Mouse (Mus musculus) liver, embryonic 13.5 days (tissue): ENCODE data around the gene Gimap5. TPM values are rescaled to one million over a fixed set of nuclear protein-coding genes. Genes with fewer than 3 reads are reported as not detected.
A peak's percentile ranks its signal among the peaks of the same experiment; 100 is the strongest.

Experiments used
- ATAC-seq: fragments of 200-750 bp; cut with Nextera tagmentation; 2 replicates; pipeline ENCODE4 v1.8.0; 2017; ENCODE audit warnings: low read depth, mild to moderate bottlenecking, moderate number of reproducible peaks, moderate library complexity
- DNase-seq: peaks from one replicate; pipeline ENCODE4 v3.0.0; 2022
- H3K27ac ChIP-seq: fragments of 300-500 bp; sonication (generic); 2 replicates; pipeline ENCODE4 v1.5.1; 2015; ENCODE audit warnings: moderate library complexity, mild to moderate bottlenecking, inconsistent platforms
- H3K27me3 ChIP-seq: fragments of 300-500 bp; sonication (generic); 2 replicates; pipeline ENCODE4 v1.6.1; 2015; ENCODE audit warnings: mild to moderate bottlenecking, inconsistent platforms
- H3K36me3 ChIP-seq: fragments of 300-500 bp; sonication (generic); 2 replicates; pipeline ENCODE4 v1.6.1; 2015; ENCODE audit warnings: mild to moderate bottlenecking, inconsistent platforms
- H3K4me1 ChIP-seq: fragments of 300-500 bp; sonication (generic); replicated peaks from 2 replicates; pipeline ENCODE4 v1.6.1; 2015; ENCODE audit warnings: inconsistent platforms
- H3K4me2 ChIP-seq: fragments of 300-500 bp; sonication (generic); 2 replicates; pipeline ENCODE4 v1.6.1; 2015; ENCODE audit warnings: inconsistent platforms, mild to moderate bottlenecking, moderate library complexity
- H3K4me3 ChIP-seq: fragments of 300-500 bp; sonication (generic); replicated peaks from 2 replicates; pipeline ENCODE4 v1.5.1; 2015; ENCODE audit warnings: mild to moderate bottlenecking, inconsistent platforms
- H3K9ac ChIP-seq: fragments of 300-500 bp; sonication (generic); 2 replicates; pipeline ENCODE4 v1.6.1; 2015; ENCODE audit warnings: mild to moderate bottlenecking, inconsistent platforms
- H3K9me3 ChIP-seq: fragments of 300-500 bp; sonication (generic); replicated peaks from 2 replicates; pipeline ENCODE4 v1.6.1; 2016; ENCODE audit warnings: inconsistent platforms
- WGBS: fragments of 180-500 bp; shearing (Covaris S2); methylation state at CpG from one replicate; pipeline ENCODE4 v1.1.7; 2015; ENCODE audit not compliant: insufficient replicate concordance; 5-methylcytosine and 5-hydroxymethylcytosine counted together
- polyA plus RNA-seq: library from polyadenylated mRNA; unstranded; fragments of >200 nt; fragmentation: Nextera tagmentation; extraction: Ambion mirVana; gene quantifications from 2 replicates; pipeline ENCODE4 v1.2.1, GENCODE M21; 2015

Gene Gimap5
- 2.8 and 3.3 TPM in 2 replicates for polyA plus RNA-seq

DNA sequence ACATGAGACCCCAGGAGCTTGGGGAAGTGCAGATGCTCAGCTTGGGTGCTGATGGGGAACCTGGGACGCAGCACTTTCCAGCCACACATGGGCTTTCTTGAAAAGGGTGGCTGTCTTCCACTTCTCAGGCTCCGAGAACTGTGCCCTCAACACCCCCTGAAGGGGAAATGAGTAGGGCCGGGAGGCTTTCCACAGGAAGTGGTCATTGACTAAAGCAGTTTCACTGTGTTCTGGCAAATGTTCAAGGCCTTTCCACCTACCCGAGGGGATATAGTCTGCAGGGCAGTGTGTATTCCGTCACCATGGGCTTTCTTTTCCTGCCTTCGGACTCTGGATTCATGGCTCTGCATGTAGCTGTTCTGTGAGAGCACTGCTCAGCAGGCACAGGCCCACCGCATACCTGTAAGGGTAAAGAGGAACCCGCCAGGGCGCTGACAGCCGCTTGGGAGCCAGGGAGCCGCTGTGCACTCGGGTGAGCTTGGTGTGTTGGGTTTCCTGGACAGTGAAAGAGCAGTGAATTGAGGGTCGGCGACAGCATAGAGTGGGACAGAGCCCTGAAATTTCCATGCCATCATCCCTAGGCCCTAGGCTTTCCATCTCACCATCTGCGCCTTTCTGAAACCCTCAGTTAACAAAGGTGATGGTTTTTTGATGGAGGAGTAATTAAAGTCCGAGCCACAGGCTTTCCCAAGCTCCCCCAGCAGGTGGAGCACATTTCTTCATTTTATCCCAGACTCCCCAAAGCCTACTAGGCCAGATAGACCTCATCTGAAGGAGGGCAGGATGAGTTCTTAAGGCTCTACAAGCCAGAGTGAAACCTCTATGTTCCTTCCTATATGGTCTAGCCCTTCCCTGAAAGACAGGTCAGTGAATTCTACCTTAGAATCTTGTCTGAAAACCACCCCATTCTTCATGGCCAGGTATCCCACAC is at the start of gene Gimap5:
TSS of gene Gimap5 (plus strand) at position 239 of the 931 bp plus-strand sequence.
- 12% methylated on average over 16 of the region's 16 CpGs for WGBS
- Histone ChIP-seq H3K4me1 (peaks cover 29% of the 10 kb centered on the region), H3K4me2 (peak within 1 kb of the TSS; percentile 24; the same call in 1 of the 2 replicates), H3K9me3 (no peaks in the 10 kb centered on the region), H3K4me3 (peak within 1 kb of the TSS; percentile 19; the same call in 1 of the 2 replicates), H3K27ac (peak within 1 kb of the TSS; percentile 61), H3K27me3 (no peaks in the 10 kb centered on the region), H3K9ac (0 out of 2 replicates have a peak within 1 kb of the TSS, but pooled peaks have one; percentile 13), H3K36me3 (no peaks in the 10 kb centered on the region)
- ATAC-seq (no peak), DNase-seq (no peak)

DNA sequence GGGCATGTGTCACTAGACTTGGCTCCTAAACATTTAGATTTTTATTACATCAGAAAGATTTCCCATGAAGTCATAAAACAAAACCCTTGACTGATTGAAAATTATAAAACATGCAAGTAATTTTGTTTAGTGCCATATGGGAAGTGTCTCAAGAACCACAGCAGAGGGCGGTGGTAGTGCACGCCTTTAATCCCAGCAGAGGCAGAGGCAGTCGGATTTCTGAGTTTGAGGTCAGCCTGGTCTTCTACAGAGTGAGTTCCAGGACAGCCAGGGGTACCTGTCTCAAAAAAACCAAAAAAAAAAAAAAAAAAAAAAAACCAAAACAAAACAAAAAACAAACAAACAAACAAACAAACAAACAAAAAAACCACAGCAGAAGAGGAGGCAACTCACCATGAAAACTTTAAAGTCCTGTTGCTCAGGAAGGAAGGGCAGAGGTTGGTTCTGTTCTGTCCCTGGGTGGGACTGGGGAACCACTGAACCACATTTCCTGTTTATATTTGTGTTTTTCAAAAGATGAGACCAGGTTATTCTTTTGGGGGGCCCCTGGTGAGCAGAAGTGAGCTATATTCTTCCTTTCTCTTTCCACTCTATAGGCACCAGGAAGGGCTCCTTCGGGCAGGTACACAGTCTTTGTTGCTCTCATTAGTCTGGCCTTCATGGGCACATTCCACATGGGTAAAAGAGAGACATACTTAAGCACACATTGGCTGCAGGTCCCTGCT is 49.0 kb upstream of the Gimap5 start:
- DNase-seq (no peak), ATAC-seq (no peak)
- Histone ChIP-seq H3K36me3 (no peaks in the 10 kb centered on the region), H3K27ac (no peak overlapping the region), H3K27me3 (no peaks in the 10 kb centered on the region), H3K9ac (no peak overlapping the region), H3K4me3 (no peak overlapping the region), H3K4me2 (no peak overlapping the region), H3K4me1 (no peaks in the 10 kb centered on the region; the same call in 1 of the 2 replicates), H3K9me3 (no peaks in the 10 kb centered on the region)
- 65% methylated on average over 4 of the region's 4 CpGs for WGBS

DNA sequence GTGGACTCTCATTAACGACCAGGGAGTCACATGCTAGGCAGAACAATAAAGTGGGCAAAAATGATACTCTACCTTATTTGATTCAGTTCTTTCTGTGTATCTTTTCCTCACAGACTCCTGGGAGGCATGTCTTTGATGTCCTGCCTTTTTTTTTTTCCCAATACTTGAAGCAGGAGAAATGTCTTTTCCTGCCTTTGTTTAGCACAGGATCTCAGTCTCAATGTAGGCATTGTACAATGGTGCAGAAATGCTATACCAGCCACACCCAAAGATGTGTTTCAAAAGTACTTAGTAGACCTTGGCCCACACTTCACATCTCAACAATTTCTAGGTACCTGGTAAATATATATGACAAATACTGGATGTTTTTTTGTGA is 48.5 kb upstream of the Gimap5 start:
- no peaks in the 10 kb centered on the region for H3K36me3 ChIP-seq

DNA sequence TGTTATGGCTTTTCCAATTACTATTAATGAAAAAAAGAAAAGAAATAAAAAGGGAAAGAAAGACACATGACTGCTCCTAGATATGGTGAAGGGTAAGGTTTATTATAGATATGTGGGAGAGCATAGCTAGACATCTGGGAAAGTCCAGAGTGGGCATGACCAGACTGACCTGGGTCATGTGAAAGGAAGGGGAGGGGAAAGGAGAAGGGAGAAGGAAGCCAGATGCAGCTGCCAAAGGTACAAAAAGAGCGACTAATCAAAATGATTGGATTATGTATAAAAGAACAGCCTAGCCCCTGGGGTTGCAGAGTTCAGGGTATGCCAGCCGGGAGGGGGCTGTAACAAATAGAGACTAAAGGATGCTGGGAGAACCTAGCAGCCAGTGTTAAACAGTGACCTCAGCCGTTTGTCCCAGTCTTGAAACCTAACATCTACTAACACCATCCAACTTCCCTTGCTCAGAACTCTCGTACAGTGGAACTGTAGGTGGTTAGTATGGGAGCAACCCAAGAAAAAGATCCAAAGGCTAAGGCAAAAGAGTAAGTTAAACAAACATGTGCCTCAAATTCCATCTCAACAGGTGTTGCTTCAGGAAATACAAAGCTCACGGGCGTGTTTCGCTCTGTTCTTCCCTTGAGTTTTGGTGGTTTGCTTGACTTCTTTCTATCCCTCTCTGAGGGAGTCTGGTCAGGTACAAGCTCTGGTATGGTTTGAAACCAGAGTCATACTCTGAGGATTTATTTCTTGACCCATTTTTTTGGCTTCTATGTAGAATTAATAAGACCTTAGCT is 47.7 kb upstream of the Gimap5 start:
- H3K4me3 ChIP-seq, result no peak overlapping the region
- DNase-seq (no peak), ATAC-seq (no peak)
- H3K9ac ChIP-seq, result no peak overlapping the region
- H3K4me1 ChIP-seq, result no peaks in the 10 kb centered on the region; the same call in 1 of the 2 replicates
- H3K36me3 ChIP-seq, result no peaks in the 10 kb centered on the region
- WGBS, result 46% methylated on average over 7 of the region's 7 CpGs
- H3K9me3 ChIP-seq, result no peaks in the 10 kb centered on the region
- H3K27me3 ChIP-seq, result no peaks in the 10 kb centered on the region
- no peak overlapping the region for H3K4me2 ChIP-seq
- no peak overlapping the region for H3K27ac ChIP-seq

More for the DNA sequence above, 48.5 kb upstream of the Gimap5 start:
- Histone ChIP-seq H3K9ac (no peak overlapping the region), H3K4me1 (no peaks in the 10 kb centered on the region; the same call in 1 of the 2 replicates), H3K4me2 (no peak overlapping the region), H3K4me3 (no peak overlapping the region), H3K27me3 (no peaks in the 10 kb centered on the region), H3K9me3 (no peaks in the 10 kb centered on the region), H3K27ac (no peak overlapping the region)
- DNase-seq, result no peak
- ATAC-seq, result no peak
- 32% methylated on average over 1 of the region's 1 CpGs for WGBS

DNA sequence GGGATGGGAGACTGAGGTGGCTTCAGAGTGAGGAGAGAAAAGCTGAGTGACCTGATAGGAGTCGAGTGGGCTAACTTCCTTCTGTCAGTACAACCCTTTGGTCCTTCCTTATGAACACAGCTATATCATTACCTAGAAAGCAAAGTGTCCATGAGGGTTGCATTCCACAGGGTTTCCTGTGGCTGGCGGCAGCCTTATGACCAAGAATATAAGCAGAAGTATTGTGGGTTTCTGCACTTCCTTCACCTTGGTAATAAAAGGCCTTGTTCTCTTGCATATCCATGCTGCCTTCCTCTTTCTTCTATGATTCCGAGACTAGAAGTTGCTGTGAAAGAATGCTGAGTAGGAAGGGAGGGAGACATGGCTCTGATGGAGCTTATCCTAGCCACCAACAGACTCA is 47.1 kb upstream of the Gimap5 start:
- 19% methylated on average over 3 of the region's 3 CpGs for WGBS

DNA sequence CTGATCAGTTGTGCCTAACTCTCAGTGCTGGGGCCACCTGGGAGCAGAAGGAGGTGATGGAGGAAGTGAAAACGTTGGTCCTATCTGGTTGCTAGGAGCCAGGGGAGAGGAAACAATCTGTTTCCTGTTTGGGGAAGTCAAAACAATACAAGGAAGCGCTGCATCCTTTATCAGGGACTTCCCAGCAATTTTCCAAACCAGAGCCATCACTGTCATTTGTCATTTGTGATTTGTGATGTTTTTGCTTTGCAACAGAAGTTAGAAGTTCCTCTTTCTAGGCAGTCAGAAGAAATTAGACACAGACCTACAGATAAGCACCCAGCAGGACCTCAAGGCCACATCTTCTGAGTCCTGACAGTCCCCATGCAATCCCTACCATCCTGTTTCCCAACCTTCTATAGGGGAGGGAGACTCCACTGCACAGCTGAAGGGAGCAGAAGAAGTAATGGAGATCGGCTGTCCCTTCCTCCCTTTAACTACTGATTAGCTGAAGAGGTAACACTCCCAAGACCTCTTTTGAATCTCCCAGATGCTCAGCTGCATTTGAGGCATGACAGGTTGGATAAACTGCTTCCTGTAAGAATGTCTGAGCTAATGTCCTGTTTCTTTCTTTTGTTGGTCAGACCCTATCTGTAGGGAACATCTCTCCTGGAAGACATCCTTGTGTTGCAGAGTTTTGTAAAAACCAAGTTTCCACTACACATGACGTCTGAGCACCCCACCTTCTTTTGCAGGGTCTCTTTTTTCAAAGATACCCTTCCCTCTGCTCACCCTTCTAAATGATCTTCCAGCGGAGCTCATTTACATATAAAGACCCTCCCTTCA is 45.5 kb upstream of the Gimap5 start:
- peak overlapping the region; percentile 14; the same call in 1 of the 2 replicates for H3K27ac ChIP-seq
- DNase-seq, result no peak
- H3K4me2 ChIP-seq, result no peak overlapping the region
- no peaks in the 10 kb centered on the region; the same call in 1 of the 2 replicates for H3K4me1 ChIP-seq
- WGBS, result 14% methylated on average over 5 of the region's 5 CpGs
- no peaks in the 10 kb centered on the region for H3K9me3 ChIP-seq
- no peak overlapping the region for H3K9ac ChIP-seq
- no peak overlapping the region for H3K4me3 ChIP-seq
- H3K27me3 ChIP-seq, result no peaks in the 10 kb centered on the region
- peak; percentile 36; the same call in 1 of the 2 replicates for ATAC-seq
- H3K36me3 ChIP-seq, result no peaks in the 10 kb centered on the region

More for the DNA sequence above, 47.1 kb upstream of the Gimap5 start:
- DNase-seq (no peak), ATAC-seq (no peak)
- Histone ChIP-seq H3K36me3 (no peaks in the 10 kb centered on the region), H3K9me3 (no peaks in the 10 kb centered on the region), H3K27me3 (no peaks in the 10 kb centered on the region), H3K4me2 (no peak overlapping the region), H3K4me1 (no peaks in the 10 kb centered on the region; the same call in 1 of the 2 replicates), H3K27ac (no peak overlapping the region), H3K4me3 (no peak overlapping the region), H3K9ac (no peak overlapping the region)

DNA sequence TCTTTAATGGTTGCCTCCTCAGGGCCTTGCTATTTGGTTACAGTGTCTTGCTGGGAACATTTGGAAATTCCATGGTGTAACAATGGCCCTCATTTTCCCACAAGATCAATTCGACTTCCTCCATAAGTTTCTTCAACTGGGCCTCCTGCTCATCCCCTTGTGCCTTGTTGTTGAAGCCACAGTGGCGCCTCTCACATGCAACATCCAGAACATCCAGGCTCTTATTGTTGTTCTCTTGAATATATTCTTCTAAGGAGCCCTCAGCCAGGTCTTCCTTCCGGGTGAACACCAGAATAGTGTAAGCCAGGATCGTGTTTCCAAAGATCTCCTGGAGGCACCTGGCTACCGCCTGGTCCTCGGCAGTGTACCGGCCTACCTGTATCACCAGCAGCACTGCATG is 43.9 kb upstream of the Gimap5 start:
- H3K9me3 ChIP-seq, result no peaks in the 10 kb centered on the region
- DNase-seq, result no peak
- H3K27ac ChIP-seq, result no peak overlapping the region
- no peak overlapping the region for H3K4me3 ChIP-seq
- H3K4me2 ChIP-seq, result no peak overlapping the region
- 72% methylated on average over 7 of the region's 7 CpGs for WGBS
- ATAC-seq, result no peak
- H3K4me1 ChIP-seq, result no peaks in the 10 kb centered on the region; the same call in 1 of the 2 replicates
- no peaks in the 10 kb centered on the region for H3K27me3 ChIP-seq
- H3K36me3 ChIP-seq, result no peaks in the 10 kb centered on the region
- no peak overlapping the region for H3K9ac ChIP-seq

DNA sequence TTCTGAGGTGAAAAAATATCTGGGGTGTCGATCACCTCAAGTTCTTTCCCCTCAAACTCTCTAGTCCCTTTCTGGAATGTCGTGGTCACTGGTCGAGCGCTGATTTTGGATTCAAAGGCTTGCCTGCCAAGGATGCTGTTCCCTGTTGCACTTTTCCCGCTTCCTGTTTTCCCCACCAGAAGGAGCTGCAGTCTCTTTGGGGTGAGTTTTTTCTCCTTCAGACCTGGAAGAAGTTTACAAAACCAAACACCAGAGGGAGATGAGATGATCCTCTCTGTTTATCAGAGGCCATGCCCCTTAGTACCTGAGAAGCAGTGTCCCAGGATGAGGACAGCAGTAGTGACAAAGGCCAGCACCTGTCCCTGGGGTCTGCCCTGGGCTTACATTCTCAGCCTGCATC is 43.4 kb upstream of the Gimap5 start:
- Histone ChIP-seq H3K4me1 (no peaks in the 10 kb centered on the region; the same call in 1 of the 2 replicates), H3K27me3 (no peaks in the 10 kb centered on the region), H3K4me3 (no peak overlapping the region), H3K4me2 (no peak overlapping the region), H3K36me3 (no peaks in the 10 kb centered on the region), H3K9ac (no peak overlapping the region), H3K27ac (no peak overlapping the region), H3K9me3 (no peaks in the 10 kb centered on the region)
- WGBS, result 74% methylated on average over 5 of the region's 5 CpGs
- no peak for ATAC-seq
- no peak for DNase-seq

DNA sequence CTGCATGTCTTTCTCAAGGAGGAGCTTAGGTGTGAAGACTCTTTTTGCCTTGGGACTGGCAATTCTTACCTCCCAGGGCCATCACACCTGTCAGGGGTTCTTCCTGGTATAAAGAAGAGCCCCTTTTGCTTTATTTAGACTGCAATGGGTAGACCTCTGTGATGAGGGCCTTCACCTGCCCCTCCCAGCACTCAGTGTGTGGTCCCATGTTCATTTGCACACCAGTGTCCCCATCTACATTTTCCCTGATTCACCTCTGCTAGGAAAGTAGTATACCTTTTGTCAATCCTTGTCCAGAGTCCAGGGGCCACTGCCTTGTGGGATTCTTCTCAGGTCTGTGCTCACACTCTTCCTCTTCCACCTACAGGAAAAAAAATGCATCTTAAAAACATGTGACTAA is 41.9 kb upstream of the Gimap5 start:
- Histone ChIP-seq H3K9ac (no peak overlapping the region), H3K4me3 (no peak overlapping the region), H3K36me3 (no peaks in the 10 kb centered on the region), H3K4me2 (no peak overlapping the region), H3K4me1 (no peaks in the 10 kb centered on the region; the same call in 1 of the 2 replicates), H3K9me3 (no peaks in the 10 kb centered on the region), H3K27ac (no peak overlapping the region), H3K27me3 (no peaks in the 10 kb centered on the region)
- DNase-seq, result no peak
- ATAC-seq, result no peak

DNA sequence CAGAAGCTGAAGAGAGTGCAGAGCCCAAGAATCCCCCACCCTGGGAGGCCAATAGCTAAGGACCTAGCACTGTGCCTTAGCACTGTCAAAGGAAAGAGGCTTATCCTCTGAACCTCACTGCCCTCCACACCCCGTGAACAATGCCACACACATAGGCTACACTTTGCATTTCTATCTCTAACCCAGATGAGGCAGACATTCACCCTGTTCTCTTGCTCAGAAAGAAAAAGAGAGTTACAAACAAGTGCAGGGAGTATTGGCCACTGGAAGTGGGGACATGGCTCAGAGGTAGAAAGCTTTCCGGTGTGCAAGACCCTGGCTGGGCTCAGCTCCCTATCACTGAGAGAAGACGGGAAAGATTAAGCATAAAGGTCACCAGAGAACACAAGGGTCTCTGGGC is 39.9 kb upstream of the Gimap5 start:
- H3K27ac ChIP-seq, result no peak overlapping the region
- WGBS, result 49% methylated on average over 3 of the region's 3 CpGs

More for the DNA sequence above, 39.9 kb upstream of the Gimap5 start:
- Histone ChIP-seq H3K4me1 (no peaks in the 10 kb centered on the region; the same call in 1 of the 2 replicates), H3K27me3 (no peaks in the 10 kb centered on the region), H3K9ac (no peak overlapping the region; the same call in 1 of the 2 replicates), H3K4me2 (no peak overlapping the region), H3K9me3 (no peaks in the 10 kb centered on the region), H3K36me3 (no peaks in the 10 kb centered on the region), H3K4me3 (no peak overlapping the region; the same call in 1 of the 2 replicates)
- DNase-seq (no peak), ATAC-seq (no peak)
